Comparison of ENCODE assay signal across 8 mouse cellular contexts in the genomic region with DNA sequence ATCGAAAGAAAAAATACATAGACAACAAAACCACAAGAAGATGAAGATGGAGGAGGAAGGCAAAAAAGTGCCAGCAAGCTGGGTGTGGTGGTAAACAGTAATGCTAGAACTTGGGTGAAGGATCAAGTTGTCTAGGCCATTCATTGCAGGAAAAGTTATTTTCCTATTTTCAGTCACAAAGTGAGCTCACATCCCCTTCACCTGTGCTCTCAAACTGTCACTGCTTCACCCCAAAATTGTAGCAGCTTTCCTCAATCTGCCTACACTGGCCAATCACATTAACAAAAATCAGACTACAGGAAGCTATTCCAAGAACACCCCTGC. TPM values are rescaled to one million over a fixed set of nuclear protein-coding genes. Genes with fewer than 3 reads are reported as not detected.
DNase-seq lines count a peak whose midpoint lies in the region; ATAC-seq and TF ChIP-seq lines count a peak whose summit lies in the region.
"Had no signal": no experiment of that assay in that cellular context is flagged by ENCODE, and none has a peak within 500 bp of the region (broad histone marks: within the 10 kb centered on the region; RNA-seq: fewer than 3 reads in every experiment).

No protein-coding gene starts in this region.

- 55% methylated on average over 1 of the region's 1 CpGs for WGBS in spleen, adult 2 months
- 87% methylated on average over 1 of the region's 1 CpGs for WGBS in forebrain, embryonic 12.5 days
- WGBS in liver, embryonic 12.5 days (ENCODE audit: insufficient replicate concordance): 43% methylated on average over 1 of the region's 1 CpGs
- WGBS in stomach, embryonic 16.5 days: 68% methylated on average over 1 of the region's 1 CpGs

- peak overlapping the region; percentile 62; the same call in 1 of the 2 replicates for H3K9ac ChIP-seq in forebrain, embryonic 12.5 days
- H3K9ac ChIP-seq in liver, embryonic 12.5 days: peak overlapping the region; percentile 85
- peak overlapping the region; percentile 70; the same call in 1 of the 2 replicates for H3K9ac ChIP-seq in stomach, embryonic 16.5 days (ENCODE audit: low read length)

- no peak for TF ChIP-seq CTCF in spleen, adult 2 months (IDR thresholded peaks at IDR 0.05; ENCODE audit: extremely low read depth, insufficient read depth, insufficient read length, insufficient replicate concordance)

- DNase-seq in spleen, adult 2 months (ENCODE audit: low read depth in 1 of 2, low spot score in 2 of 2): no peak
- DNase-seq in spleen, postnatal 36 days (ENCODE audit: low spot score in 2 of 2): no peak
- no peak for DNase-seq in gastrocnemius, postnatal 4 days (ENCODE audit: low spot score in 2 of 2)
- DNase-seq in cerebellum, adult 9-10 months: no peak
- DNase-seq: adrenal gland, postnatal 14 days had no signal

- no peaks in the 10 kb centered on the region for H3K36me3 ChIP-seq in spleen, adult 2 months (ENCODE audit: control insufficient read depth, insufficient read depth, low read length)
- no peaks in the 10 kb centered on the region for H3K36me3 ChIP-seq in forebrain, embryonic 12.5 days (replicated peaks)
- H3K36me3 ChIP-seq in liver, embryonic 12.5 days: no peaks in the 10 kb centered on the region
- no peaks in the 10 kb centered on the region for H3K36me3 ChIP-seq in stomach, embryonic 16.5 days (ENCODE audit: control insufficient read depth, insufficient read depth, low read length)

- H3K4me2 ChIP-seq in forebrain, embryonic 12.5 days: peak overlapping the region; percentile 70
- H3K4me2 ChIP-seq in liver, embryonic 12.5 days: peak overlapping the region; percentile 90
- H3K4me2 ChIP-seq in stomach, embryonic 16.5 days (ENCODE audit: low read depth, low read length): peak overlapping the region; percentile 75

- H3K4me3 ChIP-seq in spleen, adult 2 months (ENCODE audit: extremely low read depth, insufficient read depth, insufficient read length): no peak overlapping the region
- peak overlapping the region; percentile 41; the same call in 1 of the 2 replicates for H3K4me3 ChIP-seq in forebrain, embryonic 12.5 days (replicated peaks)
- H3K4me3 ChIP-seq in liver, embryonic 12.5 days: peak overlapping the region; percentile 63
- peak overlapping the region; percentile 59 for H3K4me3 ChIP-seq in stomach, embryonic 16.5 days (replicated peaks; ENCODE audit: low read length)

- no peaks in the 10 kb centered on the region for H3K9me3 ChIP-seq in forebrain, embryonic 12.5 days
- no peaks in the 10 kb centered on the region for H3K9me3 ChIP-seq in liver, embryonic 12.5 days (replicated peaks)
- no peaks in the 10 kb centered on the region for H3K9me3 ChIP-seq in stomach, embryonic 16.5 days (replicated peaks; ENCODE audit: control insufficient read depth, low read length)

- ATAC-seq in forebrain, embryonic 12.5 days (ENCODE audit: low FRiP score): no peak
- ATAC-seq in liver, embryonic 12.5 days: no peak
- ATAC-seq in stomach, embryonic 16.5 days (ENCODE audit: insufficient read depth, low FRiP score): no peak

- peak overlapping the region; percentile 40; the same call in 1 of the 2 replicates for H3K27ac ChIP-seq in spleen, adult 2 months (ENCODE audit: insufficient read depth, low read length)
- H3K27ac ChIP-seq in forebrain, embryonic 12.5 days: peak overlapping the region; percentile 94
- H3K27ac ChIP-seq in liver, embryonic 12.5 days: peak overlapping the region; percentile 99
- peak overlapping the region; percentile 87 for H3K27ac ChIP-seq in stomach, embryonic 16.5 days (ENCODE audit: low read length)

- peaks cover 2% of the 10 kb centered on the region; the same call in 1 of the 2 replicates for H3K4me1 ChIP-seq in spleen, adult 2 months (ENCODE audit: control insufficient read depth, insufficient read depth, insufficient read length)
- H3K4me1 ChIP-seq in forebrain, embryonic 12.5 days: peaks cover 30% of the 10 kb centered on the region
- peaks cover 75% of the 10 kb centered on the region for H3K4me1 ChIP-seq in liver, embryonic 12.5 days
- H3K4me1 ChIP-seq in stomach, embryonic 16.5 days (ENCODE audit: control insufficient read depth, insufficient read depth, low read length): peaks cover 18% of the 10 kb centered on the region

- TF ChIP-seq POLR2A in spleen, adult 2 months (IDR thresholded peaks at IDR 0.05; ENCODE audit: low read depth, low read length): no peak

- H3K27me3 ChIP-seq in spleen, adult 2 months (ENCODE audit: control insufficient read depth, insufficient read depth, low read length): no peaks in the 10 kb centered on the region
- H3K27me3 ChIP-seq in forebrain, embryonic 12.5 days: no peaks in the 10 kb centered on the region
- no peaks in the 10 kb centered on the region for H3K27me3 ChIP-seq in liver, embryonic 12.5 days (replicated peaks)
- no peaks in the 10 kb centered on the region for H3K27me3 ChIP-seq in stomach, embryonic 16.5 days (ENCODE audit: control insufficient read depth, insufficient read depth, low read length)

RNA-seq across cellular contexts. Expression of gene Hist1h4a, which starts 1.2 kb away (rescaled TPM):
- polyA plus RNA-seq in spleen, adult 2 months (2012; rRNA removed): 16.1 and 29.5 TPM in 2 replicates
- 0.88 TPM in 1 of 2 replicates, not detected in the other for polyA plus RNA-seq in forebrain, embryonic 12.5 days (2016; fragmentation: Nextera tagmentation; extraction: Ambion mirVana)
- 0.44 and 0.93 TPM in 2 replicates for polyA plus RNA-seq in liver, embryonic 12.5 days (2016; fragmentation: Nextera tagmentation; extraction: Ambion mirVana)
- 0.28 and 1.5 TPM in 2 replicates for polyA plus RNA-seq in stomach, embryonic 16.5 days (2015; fragmentation: Nextera tagmentation; extraction: Ambion mirVana)
- total RNA-seq in gastrocnemius, postnatal 4 days (2021): 100 to 1,000 TPM; 369 to 391 TPM

RNA-seq across cellular contexts. Expression of gene Hist1h3a, which starts 2.3 kb away (rescaled TPM):
- 38.4 and 54.1 TPM in 2 replicates for polyA plus RNA-seq in spleen, adult 2 months (2012; rRNA removed)
- polyA plus RNA-seq in forebrain, embryonic 12.5 days (2016; fragmentation: Nextera tagmentation; extraction: Ambion mirVana): 5.1 and 5.2 TPM in 2 replicates
- 5.5 and 6.8 TPM in 2 replicates for polyA plus RNA-seq in liver, embryonic 12.5 days (2016; fragmentation: Nextera tagmentation; extraction: Ambion mirVana)
- 2.0 and 3.5 TPM in 2 replicates for polyA plus RNA-seq in stomach, embryonic 16.5 days (2015; fragmentation: Nextera tagmentation; extraction: Ambion mirVana)
- total RNA-seq in gastrocnemius, postnatal 4 days (2021): 100 to 1,000 TPM; 353 to 457 TPM

RNA-seq across cellular contexts. Expression of gene Hist1h4b, which starts 3.1 kb away (rescaled TPM):
- 19.0 and 27.4 TPM in 2 replicates for polyA plus RNA-seq in spleen, adult 2 months (2012; rRNA removed)
- 5.3 and 8.2 TPM in 2 replicates for polyA plus RNA-seq in forebrain, embryonic 12.5 days (2016; fragmentation: Nextera tagmentation; extraction: Ambion mirVana)
- polyA plus RNA-seq in liver, embryonic 12.5 days (2016; fragmentation: Nextera tagmentation; extraction: Ambion mirVana): 4.5 and 5.7 TPM in 2 replicates
- polyA plus RNA-seq in stomach, embryonic 16.5 days (2015; fragmentation: Nextera tagmentation; extraction: Ambion mirVana): 1.2 and 3.7 TPM in 2 replicates
- total RNA-seq in gastrocnemius, postnatal 4 days (2021): 100 to 1,000 TPM; 298 to 366 TPM

RNA-seq across cellular contexts. Expression of gene Hist1h1a, which starts 3.6 kb away (rescaled TPM):
- 1.3 and 1.5 TPM in 2 replicates for polyA plus RNA-seq in spleen, adult 2 months (2012; rRNA removed)
- 3.3 and 4.0 TPM in 2 replicates for polyA plus RNA-seq in forebrain, embryonic 12.5 days (2016; fragmentation: Nextera tagmentation; extraction: Ambion mirVana)
- 4.9 and 5.8 TPM in 2 replicates for polyA plus RNA-seq in liver, embryonic 12.5 days (2016; fragmentation: Nextera tagmentation; extraction: Ambion mirVana)
- polyA plus RNA-seq in stomach, embryonic 16.5 days (2015; fragmentation: Nextera tagmentation; extraction: Ambion mirVana): 1.3 TPM in 2 replicates
- total RNA-seq in gastrocnemius, postnatal 4 days (2021): 100 to 1,000 TPM; 271 to 321 TPM

RNA-seq across cellular contexts. Expression of gene Hist1h3b, which starts 7.8 kb away (rescaled TPM):
- polyA plus RNA-seq in spleen, adult 2 months (2012; rRNA removed): 54.9 and 68.9 TPM in 2 replicates
- 14.0 and 15.8 TPM in 2 replicates for polyA plus RNA-seq in forebrain, embryonic 12.5 days (2016; fragmentation: Nextera tagmentation; extraction: Ambion mirVana)
- 15.2 and 16.6 TPM in 2 replicates for polyA plus RNA-seq in liver, embryonic 12.5 days (2016; fragmentation: Nextera tagmentation; extraction: Ambion mirVana)
- 7.0 and 7.5 TPM in 2 replicates for polyA plus RNA-seq in stomach, embryonic 16.5 days (2015; fragmentation: Nextera tagmentation; extraction: Ambion mirVana)
- 100 to 1,000 TPM; 433 to 519 TPM for total RNA-seq in gastrocnemius, postnatal 4 days (2021)

Comparison
In these comparisons a context has a peak if more than half of its experiments do, and no peak if none do; other contexts are left out.
1. H3K27ac ChIP-seq: peak in every context shown above with its lines; median percentile 99 in liver, embryonic 12.5 days; 94 in forebrain, embryonic 12.5 days; 87 in stomach, embryonic 16.5 days; 40 in spleen, adult 2 months.